Mouse (Mus musculus) stomach, embryonic 15.5 days (tissue): Measurements from ENCODE around the gene Gm49387. TPM values are rescaled to one million over a fixed set of nuclear protein-coding genes. Genes with fewer than 3 reads are reported as not detected.

Experiments
- ATAC-seq: fragments of 200-750 bp; cut with Nextera tagmentation; 2 replicates; pipeline ENCODE4 v1.8.0; 2017; ENCODE audit warnings: low read depth, moderate number of reproducible peaks, moderate TSS enrichment; ENCODE audit not compliant: insufficient read depth, low FRiP score
- H3K27ac ChIP-seq: fragments of 300-500 bp; sonication (generic); 2 replicates; pipeline ENCODE4 v1.5.1; 2015; ENCODE audit warnings: mild to moderate bottlenecking, inconsistent platforms
- H3K27me3 ChIP-seq: fragments of 300-500 bp; sonication (generic); replicated peaks from 2 replicates; pipeline ENCODE4 v1.6.1; 2015; ENCODE audit warnings: inconsistent platforms
- H3K36me3 ChIP-seq: fragments of 300-500 bp; sonication (generic); 2 replicates; pipeline ENCODE4 v1.6.1; 2015; ENCODE audit warnings: inconsistent platforms
- H3K4me1 ChIP-seq: fragments of 300-500 bp; sonication (generic); 2 replicates; pipeline ENCODE4 v1.6.1; 2015; ENCODE audit warnings: inconsistent platforms
- H3K4me2 ChIP-seq: fragments of 300-500 bp; sonication (generic); 2 replicates; pipeline ENCODE4 v1.6.1; 2015; ENCODE audit warnings: mild to moderate bottlenecking, inconsistent platforms
- H3K4me3 ChIP-seq: fragments of 300-500 bp; sonication (generic); replicated peaks from 2 replicates; pipeline ENCODE4 v1.5.1; 2015; ENCODE audit warnings: inconsistent platforms
- H3K9ac ChIP-seq: fragments of 300-500 bp; sonication (generic); 2 replicates; pipeline ENCODE4 v1.6.1; 2015; ENCODE audit warnings: inconsistent platforms
- H3K9me3 ChIP-seq: fragments of 300-500 bp; sonication (generic); 2 replicates; pipeline ENCODE4 v1.6.1; 2016; ENCODE audit warnings: inconsistent platforms
- WGBS: fragments of 180-500 bp; shearing (Covaris S2); methylation state at CpG from one replicate; pipeline ENCODE4 v1.1.7; 2015; 5-methylcytosine and 5-hydroxymethylcytosine counted together
- polyA plus RNA-seq: library from polyadenylated mRNA; unstranded; fragments of >200 nt; fragmentation: Nextera tagmentation; extraction: Ambion mirVana; gene quantifications from 2 replicates; pipeline ENCODE4 v1.2.1, GENCODE M21; 2015

Gm49387 gene
- not detected in 2 replicates for polyA plus RNA-seq

- Histone ChIP-seq H3K4me2 (peak within 1 kb of the TSS; percentile 87), H3K9ac (peak within 1 kb of the TSS; percentile 43; the same call in 1 of the 2 replicates), H3K4me3 (peak within 1 kb of the TSS; percentile 67), H3K4me1 (0 out of 2 replicates have a peak, but pooled peaks cover 4% of the 10 kb centered on the region), H3K27me3 (no peaks in the 10 kb centered on the region), H3K9me3 (no peaks in the 10 kb centered on the region), H3K27ac (peak within 1 kb of the TSS; percentile 92), H3K36me3 (no peaks in the 10 kb centered on the region)
- peak; percentile 5; the same call in 1 of the 2 replicates for ATAC-seq
- 3% methylated on average over 25 of the region's 26 CpGs for WGBS
Observed at GRCm38 (mm10) chr14:31640346-31640889, at the start of gene Gm49387. Gm49387 (minus strand) TSS chr14:31640878.

- ATAC-seq, result no peak
- no peaks in the 10 kb centered on the region for H3K9me3 ChIP-seq
- no peaks in the 10 kb centered on the region for H3K27me3 ChIP-seq
- WGBS, result 77% methylated on average over 1 of the region's 1 CpGs
- H3K36me3 ChIP-seq, result no peaks in the 10 kb centered on the region
- no peak overlapping the region for H3K4me3 ChIP-seq
- H3K4me2 ChIP-seq, result no peak overlapping the region
- no peak overlapping the region for H3K27ac ChIP-seq
- no peak overlapping the region for H3K9ac ChIP-seq
- H3K4me1 ChIP-seq, result 0 out of 2 replicates have a peak, but pooled peaks cover 3% of the 10 kb centered on the region
Observed at GRCm38 (mm10) chr14:31686231-31686630, 45.6 kb upstream of the Gm49387 start.

GRCm38 (mm10) chr14:31685680-31686079 is 45.0 kb upstream of the Gm49387 start:
- Histone ChIP-seq H3K9me3 (no peaks in the 10 kb centered on the region), H3K4me1 (0 out of 2 replicates have a peak, but pooled peaks cover 3% of the 10 kb centered on the region), H3K36me3 (no peaks in the 10 kb centered on the region), H3K27ac (no peak overlapping the region), H3K4me3 (no peak overlapping the region), H3K4me2 (no peak overlapping the region), H3K27me3 (no peaks in the 10 kb centered on the region), H3K9ac (no peak overlapping the region)
- WGBS, result 77% methylated on average over 10 of the region's 10 CpGs
- no peak for ATAC-seq

GRCm38 (mm10) chr14:31684343-31685040 is 43.8 kb upstream of the Gm49387 start:
- H3K4me1 ChIP-seq, result 0 out of 2 replicates have a peak, but pooled peaks cover 3% of the 10 kb centered on the region
- no peak overlapping the region for H3K4me2 ChIP-seq
- ATAC-seq, result no peak
- no peak overlapping the region for H3K9ac ChIP-seq
- no peaks in the 10 kb centered on the region for H3K9me3 ChIP-seq
- H3K36me3 ChIP-seq, result no peaks in the 10 kb centered on the region
- 61% methylated on average over 7 of the region's 7 CpGs for whole genome bisulfite sequencing
- H3K27me3 ChIP-seq, result no peaks in the 10 kb centered on the region
- no peak overlapping the region for H3K4me3 ChIP-seq
- no peak overlapping the region for H3K27ac ChIP-seq

GRCm38 (mm10) chr14:31683610-31684009 is 42.9 kb upstream of the Gm49387 start:
- 79% methylated on average over 2 of the region's 2 CpGs for WGBS
- H3K9ac ChIP-seq, result no peak overlapping the region
- H3K36me3 ChIP-seq, result no peaks in the 10 kb centered on the region
- no peak overlapping the region for H3K4me2 ChIP-seq
- no peak for ATAC-seq
- H3K27ac ChIP-seq, result no peak overlapping the region
- H3K27me3 ChIP-seq, result no peaks in the 10 kb centered on the region
- H3K9me3 ChIP-seq, result no peaks in the 10 kb centered on the region
- no peak overlapping the region for H3K4me3 ChIP-seq
- H3K4me1 ChIP-seq, result 0 out of 2 replicates have a peak, but pooled peaks cover 3% of the 10 kb centered on the region

GRCm38 (mm10) chr14:31681931-31682555 is 41.4 kb upstream of the Gm49387 start:
- H3K36me3 ChIP-seq, result no peaks in the 10 kb centered on the region
- ATAC-seq, result no peak
- H3K9ac ChIP-seq, result no peak overlapping the region
- peak overlapping the region; percentile 22; the same call in 1 of the 2 replicates for H3K27ac ChIP-seq
- H3K4me1 ChIP-seq, result 0 out of 2 replicates have a peak, but pooled peaks cover 3% of the 10 kb centered on the region
- no peaks in the 10 kb centered on the region for H3K9me3 ChIP-seq
- H3K27me3 ChIP-seq, result no peaks in the 10 kb centered on the region
- WGBS, result 44% methylated on average over 5 of the region's 5 CpGs
- no peak overlapping the region for H3K4me2 ChIP-seq
- no peak overlapping the region for H3K4me3 ChIP-seq

- no peak overlapping the region for H3K4me3 ChIP-seq
- 0 out of 2 replicates have a peak, but pooled peaks cover 3% of the 10 kb centered on the region for H3K4me1 ChIP-seq
- no peak overlapping the region for H3K27ac ChIP-seq
- ATAC-seq, result no peak
- no peaks in the 10 kb centered on the region for H3K27me3 ChIP-seq
- no peaks in the 10 kb centered on the region for H3K9me3 ChIP-seq
- H3K4me2 ChIP-seq, result no peak overlapping the region
- H3K36me3 ChIP-seq, result no peaks in the 10 kb centered on the region
- WGBS, result 75% methylated on average over 9 of the region's 9 CpGs
- no peak overlapping the region for H3K9ac ChIP-seq
Observed at GRCm38 (mm10) chr14:31681291-31681690, 40.6 kb upstream of the Gm49387 start.

GRCm38 (mm10) chr14:31680656-31681055 is 40.0 kb upstream of the Gm49387 start:
- no peaks in the 10 kb centered on the region for H3K36me3 ChIP-seq
- H3K27ac ChIP-seq, result no peak overlapping the region
- 0 out of 2 replicates have a peak, but pooled peaks cover 3% of the 10 kb centered on the region for H3K4me1 ChIP-seq
- no peaks in the 10 kb centered on the region for H3K27me3 ChIP-seq
- H3K9ac ChIP-seq, result no peak overlapping the region
- H3K4me3 ChIP-seq, result no peak overlapping the region
- H3K9me3 ChIP-seq, result no peaks in the 10 kb centered on the region
- no peak for ATAC-seq
- no peak overlapping the region for H3K4me2 ChIP-seq
- WGBS, result 91% methylated on average over 3 of the region's 3 CpGs

- Histone ChIP-seq H3K36me3 (peaks cover 12% of the 10 kb centered on the region), H3K27me3 (no peaks in the 10 kb centered on the region), H3K4me3 (no peak overlapping the region), H3K4me2 (no peak overlapping the region), H3K4me1 (0 out of 2 replicates have a peak, but pooled peaks cover 3% of the 10 kb centered on the region), H3K9me3 (no peaks in the 10 kb centered on the region), H3K9ac (no peak overlapping the region), H3K27ac (no peak overlapping the region)
- 64% methylated on average over 10 of the region's 10 CpGs for WGBS
- ATAC-seq, result no peak
Observed at GRCm38 (mm10) chr14:31671635-31672320, 31.1 kb upstream of the Gm49387 start.

- peak overlapping the region; percentile 72 for H3K27ac ChIP-seq
- H3K9ac ChIP-seq, result no peak overlapping the region; the same call in 1 of the 2 replicates
- no peak for ATAC-seq
- no peak overlapping the region for H3K4me2 ChIP-seq
- WGBS, result 68% methylated on average over 15 of the region's 15 CpGs
- no peaks in the 10 kb centered on the region for H3K27me3 ChIP-seq
- H3K9me3 ChIP-seq, result no peaks in the 10 kb centered on the region
- no peak overlapping the region for H3K4me3 ChIP-seq
- H3K4me1 ChIP-seq, result 0 out of 2 replicates have a peak, but pooled peaks cover 8% of the 10 kb centered on the region
- peaks cover 13% of the 10 kb centered on the region for H3K36me3 ChIP-seq
Observed at GRCm38 (mm10) chr14:31669642-31670490, 29.2 kb upstream of the Gm49387 start.

- ATAC-seq, result peak; percentile 29; the same call in 1 of the 2 replicates
- Histone ChIP-seq H3K4me1 (0 out of 2 replicates have a peak, but pooled peaks cover 8% of the 10 kb centered on the region), H3K27ac (peak overlapping the region; percentile 72), H3K4me2 (no peak overlapping the region; the same call in 1 of the 2 replicates), H3K9me3 (no peaks in the 10 kb centered on the region), H3K36me3 (peaks cover 13% of the 10 kb centered on the region), H3K4me3 (no peak overlapping the region), H3K9ac (no peak overlapping the region), H3K27me3 (no peaks in the 10 kb centered on the region)
- WGBS, result 54% methylated on average over 13 of the region's 13 CpGs
Observed at GRCm38 (mm10) chr14:31669161-31669611, 28.5 kb upstream of the Gm49387 start.
